Mouse (Mus musculus) limb, embryonic 11.5 days (tissue): Measurements from ENCODE around the gene Cebpa. TPM values are rescaled to one million over a fixed set of nuclear protein-coding genes. Genes with fewer than 3 reads are reported as not detected.

ENCODE experiments used
- ATAC-seq: fragments of 200-750 bp; cut with Nextera tagmentation; 2 replicates; pipeline ENCODE4 v1.8.0; 2017; ENCODE audit warnings: low read depth; ENCODE audit not compliant: insufficient number of reproducible peaks, low FRiP score, low TSS enrichment
- DNase-seq: peaks from one replicate; pipeline ENCODE4 v3.0.0-alpha.2; 2015; ENCODE audit warnings: low spot score
- H3K27ac ChIP-seq: fragments of 300-500 bp; sonication (generic); replicated peaks from 2 replicates; pipeline ENCODE4 v1.5.1; 2014; ENCODE audit warnings: low read depth, mild to moderate bottlenecking, low read length
- H3K27me3 ChIP-seq: fragments of 300-500 bp; sonication (generic); 2 replicates; pipeline ENCODE4 v1.6.1; 2014; ENCODE audit warnings: mild to moderate bottlenecking, low read length, mixed read lengths; ENCODE audit not compliant: control insufficient read depth, insufficient read depth
- H3K36me3 ChIP-seq: fragments of 300-500 bp; sonication (generic); 2 replicates; pipeline ENCODE4 v1.6.1; 2014; ENCODE audit warnings: mild to moderate bottlenecking, low read length, moderate library complexity, mixed read lengths; ENCODE audit not compliant: control insufficient read depth, insufficient read depth
- H3K4me1 ChIP-seq: fragments of 300-500 bp; sonication (generic); 2 replicates; pipeline ENCODE4 v1.6.1; 2014; ENCODE audit warnings: low read length, mixed read lengths; ENCODE audit not compliant: control insufficient read depth, insufficient read depth
- H3K4me2 ChIP-seq: fragments of 300-500 bp; sonication (generic); 2 replicates; pipeline ENCODE4 v1.6.1; 2014; ENCODE audit warnings: low read depth, mild to moderate bottlenecking, moderate library complexity; ENCODE audit not compliant: severe bottlenecking
- H3K4me3 ChIP-seq: fragments of 300-500 bp; sonication (generic); 2 replicates; pipeline ENCODE4 v1.5.1; 2014; ENCODE audit warnings: low read depth, low read length
- H3K9ac ChIP-seq: fragments of 300-500 bp; sonication (generic); 2 replicates; pipeline ENCODE4 v1.6.1; 2014; ENCODE audit warnings: mild to moderate bottlenecking, low read length
- H3K9me3 ChIP-seq: fragments of 300-500 bp; sonication (generic); 2 replicates; pipeline ENCODE4 v1.6.1; 2016; ENCODE audit warnings: low read length; ENCODE audit not compliant: control insufficient read depth
- WGBS: fragments of 180-500 bp; shearing (Covaris S2); extraction: QIAGEN DNeasy Blood & Tissue Kit; methylation state at CpG from one replicate; pipeline ENCODE4 v1.1.7; 2014; 5-methylcytosine and 5-hydroxymethylcytosine counted together
- microRNA-seq: library from miRNA; unstranded; fragments of <30 nt; microRNA quantifications from one replicate; pipeline ENCODE4, GENCODE M21; 2016
- polyA plus RNA-seq: library from polyadenylated mRNA; unstranded; fragments of >200 nt; fragmentation: Nextera tagmentation; extraction: Ambion mirVana; gene quantifications from 2 replicates; pipeline ENCODE4 v1.2.1, GENCODE M21; 2014

Cebpa gene
- polyA plus RNA-seq, 1 experiment from 2014 or later, result 0.67 TPM

DNA sequence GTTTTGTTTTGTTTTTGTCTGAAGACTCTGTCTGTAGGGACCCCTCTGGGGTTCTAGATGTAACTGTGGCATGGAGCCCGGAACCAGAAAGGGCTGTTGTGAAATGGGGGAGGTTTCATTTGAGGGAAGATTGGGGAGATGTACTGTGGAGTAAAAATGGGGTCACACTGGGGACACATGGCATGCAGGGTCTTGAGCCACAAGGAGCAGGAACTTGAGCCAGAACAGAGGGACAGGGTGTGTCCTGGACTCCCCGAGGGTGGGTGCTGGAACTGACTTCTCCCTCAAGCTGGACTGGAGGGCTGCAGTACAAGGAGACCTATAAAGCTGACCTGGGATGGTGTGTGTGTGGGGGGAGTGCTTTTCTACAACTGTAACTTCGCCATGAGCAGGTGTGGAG lies 38.4 kb downstream of the Cebpa start:
- Histone ChIP-seq H3K4me2 (no peak overlapping the region), H3K27ac (no peak overlapping the region), H3K36me3 (no peaks in the 10 kb centered on the region), H3K4me3 (no peak overlapping the region), H3K4me1 (no peaks in the 10 kb centered on the region), H3K27me3 (no peaks in the 10 kb centered on the region), H3K9me3 (no peaks in the 10 kb centered on the region), H3K9ac (no peak overlapping the region)
- no peak for ATAC-seq
- 81% methylated on average over 3 of the region's 3 CpGs for WGBS
- no peak for DNase-seq

GRCm38 (mm10) chr7:35162443-35162842 lies 43.4 kb downstream of the Cebpa start:
- Histone ChIP-seq H3K9me3 (no peaks in the 10 kb centered on the region), H3K27ac (no peak overlapping the region), H3K4me2 (no peak overlapping the region), H3K36me3 (no peaks in the 10 kb centered on the region), H3K4me1 (no peaks in the 10 kb centered on the region), H3K27me3 (no peaks in the 10 kb centered on the region), H3K9ac (no peak overlapping the region), H3K4me3 (no peak overlapping the region)
- WGBS, result 79% methylated on average over 6 of the region's 6 CpGs
- no peak for ATAC-seq
- no peak for DNase-seq

DNA sequence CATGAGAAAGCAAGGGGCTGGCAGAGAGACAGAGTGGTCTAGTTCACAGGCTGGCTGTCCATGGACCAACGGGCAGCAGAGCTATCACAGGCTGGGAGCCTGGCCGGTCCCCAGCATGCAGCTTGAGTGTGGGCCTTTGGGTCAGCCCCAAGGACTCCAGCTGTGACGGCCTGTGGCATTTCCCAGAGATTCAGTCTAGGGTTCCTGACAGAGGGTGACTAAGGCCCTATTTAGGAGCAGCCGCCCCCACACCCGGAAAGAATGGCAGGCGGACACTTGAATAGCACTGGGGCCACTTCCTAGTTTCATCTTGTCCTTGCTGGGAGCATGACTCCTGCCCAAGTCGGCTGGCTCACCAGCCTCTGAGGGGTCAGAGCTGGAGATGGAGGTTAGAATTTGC lies 44.5 kb downstream of the Cebpa start:
- DNase-seq, result no peak
- H3K9ac ChIP-seq, result no peak overlapping the region
- no peaks in the 10 kb centered on the region for H3K36me3 ChIP-seq
- no peak overlapping the region for H3K4me2 ChIP-seq
- no peaks in the 10 kb centered on the region for H3K9me3 ChIP-seq
- no peak overlapping the region for H3K27ac ChIP-seq
- H3K27me3 ChIP-seq, result no peaks in the 10 kb centered on the region
- no peak for ATAC-seq
- no peak overlapping the region for H3K4me3 ChIP-seq
- no peaks in the 10 kb centered on the region for H3K4me1 ChIP-seq
- WGBS, result 82% methylated on average over 7 of the region's 7 CpGs

DNA sequence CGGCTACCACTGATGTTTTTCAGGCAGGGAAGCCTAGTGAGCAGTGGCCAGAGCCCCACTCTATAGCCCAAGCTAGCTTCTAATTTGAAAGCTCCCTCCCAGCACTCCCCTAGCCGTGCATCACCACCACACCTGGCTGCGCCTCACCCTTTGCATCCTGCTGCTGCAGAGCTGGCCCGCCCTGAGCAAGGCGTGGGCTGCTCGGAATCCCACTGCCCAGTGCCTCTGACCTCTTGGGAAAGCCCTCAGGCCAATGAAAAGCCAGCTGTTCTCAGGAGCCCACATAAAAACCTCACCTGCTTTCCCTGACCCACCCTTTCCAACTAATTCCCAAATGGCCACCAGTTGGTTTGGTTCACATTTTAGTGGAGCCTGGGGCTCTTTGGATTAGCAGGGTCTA lies 45.0 kb downstream of the Cebpa start:
- 54% methylated on average over 6 of the region's 6 CpGs for WGBS

GRCm38 (mm10) chr7:35166988-35167387 lies 47.9 kb downstream of the Cebpa start:
- Histone ChIP-seq H3K4me1 (no peaks in the 10 kb centered on the region), H3K4me3 (no peak overlapping the region), H3K4me2 (no peak overlapping the region), H3K27ac (no peak overlapping the region), H3K9me3 (no peaks in the 10 kb centered on the region), H3K36me3 (no peaks in the 10 kb centered on the region), H3K9ac (no peak overlapping the region), H3K27me3 (no peaks in the 10 kb centered on the region)
- no peak for DNase-seq
- 78% methylated on average over 5 of the region's 5 CpGs for WGBS
- ATAC-seq, result no peak

More for the DNA sequence above, 45.0 kb downstream of the Cebpa start:
- H3K4me2 ChIP-seq, result no peak overlapping the region
- no peak overlapping the region for H3K9ac ChIP-seq
- no peaks in the 10 kb centered on the region for H3K4me1 ChIP-seq
- no peak overlapping the region for H3K27ac ChIP-seq
- no peak overlapping the region for H3K4me3 ChIP-seq
- ATAC-seq (no peak), DNase-seq (no peak)
- H3K36me3 ChIP-seq, result no peaks in the 10 kb centered on the region
- H3K27me3 ChIP-seq, result no peaks in the 10 kb centered on the region
- H3K9me3 ChIP-seq, result no peaks in the 10 kb centered on the region

- no peak overlapping the region for H3K4me2 ChIP-seq
- H3K27me3 ChIP-seq, result no peaks in the 10 kb centered on the region
- DNase-seq, result no peak
- 60% methylated on average over 2 of the region's 2 CpGs for WGBS
- H3K4me1 ChIP-seq, result no peaks in the 10 kb centered on the region
- ATAC-seq, result no peak
- no peaks in the 10 kb centered on the region for H3K9me3 ChIP-seq
- no peak overlapping the region for H3K4me3 ChIP-seq
- H3K27ac ChIP-seq, result no peak overlapping the region
- H3K9ac ChIP-seq, result no peak overlapping the region
- H3K36me3 ChIP-seq, result no peaks in the 10 kb centered on the region
Measured at GRCm38 (mm10) chr7:35167925-35168324, 48.8 kb downstream of the Cebpa start.

DNA sequence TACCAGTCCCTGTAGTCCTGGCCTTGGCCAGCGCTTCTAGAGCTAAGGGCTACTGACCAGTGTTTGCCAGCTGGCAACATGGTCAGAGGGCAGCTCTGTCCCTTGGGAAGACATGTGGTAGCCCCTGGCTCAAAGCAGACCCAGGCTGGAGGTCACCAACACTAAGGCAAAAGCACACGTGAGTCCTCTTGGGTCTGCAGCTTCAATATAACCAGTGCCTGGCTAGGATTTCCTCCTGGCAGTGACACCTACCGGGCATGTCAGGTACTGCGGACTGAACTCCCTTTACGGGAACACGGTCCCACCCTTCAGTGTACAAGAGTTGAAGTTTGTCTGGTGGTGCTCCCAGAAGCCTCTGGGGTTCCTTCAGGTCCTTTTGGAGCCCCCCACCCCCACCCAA lies 50.2 kb downstream of the Cebpa start:
- DNase-seq (peak; percentile 93), ATAC-seq (no peak)
- no peaks in the 10 kb centered on the region for H3K36me3 ChIP-seq
- no peak overlapping the region for H3K27ac ChIP-seq
- no peaks in the 10 kb centered on the region for H3K27me3 ChIP-seq
- H3K4me2 ChIP-seq, result no peak overlapping the region
- WGBS, result 15% methylated on average over 6 of the region's 6 CpGs
- no peaks in the 10 kb centered on the region for H3K4me1 ChIP-seq
- no peaks in the 10 kb centered on the region for H3K9me3 ChIP-seq
- H3K4me3 ChIP-seq, result no peak overlapping the region
- H3K9ac ChIP-seq, result no peak overlapping the region

Small RNA genes within 50 kb of the gene (microRNA-seq; reads per million reads assigned to microRNA genes)
- gene Gm25033, result not detected

Other genes with a start within 250 kb of the Cebpa start
- gene Pepd, start 206.9 kb upstream of the Cebpa start, polyA plus RNA-seq, result 68.6 and 72.5 TPM in 2 replicates
- gene Cebpg, start 62.7 kb upstream of the Cebpa start, polyA plus RNA-seq, result 38.1 and 39.6 TPM in 2 replicates
- 0.16 TPM in 1 of 2 replicates, not detected in the other for gene Slc7a10, start 67.1 kb downstream of the Cebpa start, polyA plus RNA-seq
- gene Lrp3, start 96.2 kb downstream of the Cebpa start, polyA plus RNA-seq, result 8.2 and 9.8 TPM in 2 replicates
- 17.5 and 20.5 TPM in 2 replicates for gene Gpatch1, start 199.1 kb downstream of the Cebpa start, polyA plus RNA-seq
- 1.8 and 1.9 TPM in 2 replicates for gene Rhpn2, start 214.9 kb downstream of the Cebpa start, polyA plus RNA-seq